Mouse (Mus musculus): ENCODE data around the gene Nxpe5. TPM values are rescaled to one million over a fixed set of nuclear protein-coding genes. Genes with fewer than 3 reads are reported as not detected.

Gene Nxpe5
- total RNA-seq, 1 experiment, result 0.09 TPM

GRCm38 (mm10) chr5:138194755-138195345, 30.8 kb upstream of the Nxpe5 start:
- Histone ChIP-seq H3K36me3 (ENCODE audit: control insufficient read depth, insufficient read depth, low read length, poor library complexity, severe bottlenecking) (peaks cover 5% of the 10 kb centered on the region; the same call in 1 of the 2 replicates), H3K9me3 (ENCODE audit: control insufficient read depth, insufficient read depth, low read depth, low read length) (no peaks in the 10 kb centered on the region), H3K27ac (ENCODE audit: insufficient read depth, low read depth, low read length, poor library complexity, severe bottlenecking) (no peak overlapping the region), H3K4me1 (ENCODE audit: control insufficient read depth in 2 of 2, insufficient read depth in 2 of 2, low read length in 2 of 2, poor library complexity in 1 of 2) (no peaks in the 10 kb centered on the region), H3K9ac (ENCODE audit: insufficient read depth, low read depth, low read length, poor library complexity, severe bottlenecking) (peak overlapping the region; percentile 75), H3K4me3 (ENCODE audit: insufficient read depth in 1 of 2, low read depth in 1 of 2, low read length in 2 of 2, poor library complexity in 1 of 2, severe bottlenecking in 1 of 2) (peak overlapping the region; percentile 61 to 73)
- in situ Hi-C loops (cut with MboI; ENCODE audit: low sequenced_read_pairs in 2 of 2, unreplicated experiment in 2 of 2), result no loop called here
- no peak for DNase-seq (ENCODE audit: low read depth, low spot score)
- TF ChIP-seq ZC3H11A (IDR thresholded peaks at IDR 0.05; ENCODE audit: borderline replicate concordance, low read depth, low read length), result no peak
- TF ChIP-seq CHD2 (IDR thresholded peaks at IDR 0.05; ENCODE audit: low read depth, low read length), result no peak
- no peak for TF ChIP-seq HCFC1 (IDR thresholded peaks at IDR 0.05; ENCODE audit: borderline replicate concordance, insufficient read depth, low read length)
- TF ChIP-seq ZNF384 (IDR thresholded peaks at IDR 0.05; ENCODE audit: low read depth, low read length), result no peak
- no peak for TF ChIP-seq MAFK (IDR thresholded peaks at IDR 0.05; ENCODE audit: insufficient read depth, low read depth, low read length)

GRCm38 (mm10) chr5:138195463-138195862, 30.2 kb upstream of the Nxpe5 start:
- DNase-seq (ENCODE audit: low read depth, low spot score), result no peak
- Histone ChIP-seq H3K27ac (ENCODE audit: insufficient read depth, low read depth, low read length, poor library complexity, severe bottlenecking) (no peak overlapping the region), H3K9me3 (ENCODE audit: control insufficient read depth, insufficient read depth, low read depth, low read length) (no peaks in the 10 kb centered on the region), H3K9ac (ENCODE audit: insufficient read depth, low read depth, low read length, poor library complexity, severe bottlenecking) (no peak overlapping the region), H3K4me1 (ENCODE audit: control insufficient read depth in 2 of 2, insufficient read depth in 2 of 2, low read length in 2 of 2, poor library complexity in 1 of 2) (no peaks in the 10 kb centered on the region), H3K36me3 (ENCODE audit: control insufficient read depth, insufficient read depth, low read length, poor library complexity, severe bottlenecking) (peaks cover 5% of the 10 kb centered on the region; the same call in 1 of the 2 replicates), H3K4me3 (ENCODE audit: insufficient read depth in 1 of 2, low read depth in 1 of 2, low read length in 2 of 2, poor library complexity in 1 of 2, severe bottlenecking in 1 of 2) (no peak overlapping the region)
- in situ Hi-C loops (cut with MboI; ENCODE audit: low sequenced_read_pairs in 2 of 2, unreplicated experiment in 2 of 2), result no loop called here
- no peak for TF ChIP-seq ZC3H11A (IDR thresholded peaks at IDR 0.05; ENCODE audit: borderline replicate concordance, low read depth, low read length)
- no peak for TF ChIP-seq HCFC1 (IDR thresholded peaks at IDR 0.05; ENCODE audit: borderline replicate concordance, insufficient read depth, low read length)
- no peak for TF ChIP-seq CHD2 (IDR thresholded peaks at IDR 0.05; ENCODE audit: low read depth, low read length)
- no peak for TF ChIP-seq ZNF384 (IDR thresholded peaks at IDR 0.05; ENCODE audit: low read depth, low read length)
- no peak for TF ChIP-seq MAFK (IDR thresholded peaks at IDR 0.05; ENCODE audit: insufficient read depth, low read depth, low read length)

- no peaks in the 10 kb centered on the region for H3K4me1 ChIP-seq (ENCODE audit: control insufficient read depth in 2 of 2, insufficient read depth in 2 of 2, low read length in 2 of 2, poor library complexity in 1 of 2)
- no peaks in the 10 kb centered on the region for H3K36me3 ChIP-seq (ENCODE audit: control insufficient read depth, insufficient read depth, low read length, poor library complexity, severe bottlenecking)
- no peaks in the 10 kb centered on the region for H3K9me3 ChIP-seq (ENCODE audit: control insufficient read depth, insufficient read depth, low read depth, low read length)
- DNase-seq (ENCODE audit: low read depth, low spot score), result no peak
- in situ Hi-C loops (cut with MboI; ENCODE audit: low sequenced_read_pairs in 2 of 2, unreplicated experiment in 2 of 2), result no loop called here
- H3K4me3 ChIP-seq (ENCODE audit: insufficient read depth in 1 of 2, low read depth in 1 of 2, low read length in 2 of 2, poor library complexity in 1 of 2, severe bottlenecking in 1 of 2), result no peak overlapping the region
- TF ChIP-seq ZC3H11A (IDR thresholded peaks at IDR 0.05; ENCODE audit: borderline replicate concordance, low read depth, low read length), result no peak
- no peak for TF ChIP-seq HCFC1 (IDR thresholded peaks at IDR 0.05; ENCODE audit: borderline replicate concordance, insufficient read depth, low read length)
- no peak for TF ChIP-seq ZNF384 (IDR thresholded peaks at IDR 0.05; ENCODE audit: low read depth, low read length)
- no peak overlapping the region for H3K27ac ChIP-seq (ENCODE audit: insufficient read depth, low read depth, low read length, poor library complexity, severe bottlenecking)
- no peak overlapping the region for H3K9ac ChIP-seq (ENCODE audit: insufficient read depth, low read depth, low read length, poor library complexity, severe bottlenecking)
Measured at GRCm38 (mm10) chr5:138199576-138199975, 26.1 kb upstream of the Nxpe5 start.

- in situ Hi-C loops (cut with MboI; ENCODE audit: low sequenced_read_pairs in 2 of 2, unreplicated experiment in 2 of 2), result no loop called here
- no peak overlapping the region for H3K9ac ChIP-seq (ENCODE audit: insufficient read depth, low read depth, low read length, poor library complexity, severe bottlenecking)
Measured at GRCm38 (mm10) chr5:138202086-138202485, 23.6 kb upstream of the Nxpe5 start.

More at GRCm38 (mm10) chr5:138202086-138202485, 23.6 kb upstream of the Nxpe5 start:
- H3K36me3 ChIP-seq (ENCODE audit: control insufficient read depth, insufficient read depth, low read length, poor library complexity, severe bottlenecking), result no peaks in the 10 kb centered on the region
- H3K4me1 ChIP-seq (ENCODE audit: control insufficient read depth in 2 of 2, insufficient read depth in 2 of 2, low read length in 2 of 2, poor library complexity in 1 of 2), result no peaks in the 10 kb centered on the region
- no peak overlapping the region for H3K4me3 ChIP-seq (ENCODE audit: insufficient read depth in 1 of 2, low read depth in 1 of 2, low read length in 2 of 2, poor library complexity in 1 of 2, severe bottlenecking in 1 of 2)
- no peak for TF ChIP-seq CHD2 (IDR thresholded peaks at IDR 0.05; ENCODE audit: low read depth, low read length)
- TF ChIP-seq MAFK (IDR thresholded peaks at IDR 0.05; ENCODE audit: insufficient read depth, low read depth, low read length), result no peak
- TF ChIP-seq ZNF384 (IDR thresholded peaks at IDR 0.05; ENCODE audit: low read depth, low read length), result no peak
- TF ChIP-seq HCFC1 (IDR thresholded peaks at IDR 0.05; ENCODE audit: borderline replicate concordance, insufficient read depth, low read length), result no peak
- TF ChIP-seq ZC3H11A (IDR thresholded peaks at IDR 0.05; ENCODE audit: borderline replicate concordance, low read depth, low read length), result no peak
- DNase-seq (ENCODE audit: low read depth, low spot score), result no peak
- no peaks in the 10 kb centered on the region for H3K9me3 ChIP-seq (ENCODE audit: control insufficient read depth, insufficient read depth, low read depth, low read length)
- no peak overlapping the region for H3K27ac ChIP-seq (ENCODE audit: insufficient read depth, low read depth, low read length, poor library complexity, severe bottlenecking)

Measured in ES-E14 (cell line).